Mouse (Mus musculus) neutrophil, adult 83 days (primary cell): Measurements from ENCODE around the gene Olfr830. TPM values are rescaled to one million over a fixed set of nuclear protein-coding genes. Genes with fewer than 3 reads are reported as not detected.

Experiments used
- total RNA-seq, 2 experiments: library from RNA; stranded (reverse); gene quantifications; one replicate each; pipeline ENCODE4 v1.2.4; 2023

Olfr830 gene
- total RNA-seq: not detected

DNA sequence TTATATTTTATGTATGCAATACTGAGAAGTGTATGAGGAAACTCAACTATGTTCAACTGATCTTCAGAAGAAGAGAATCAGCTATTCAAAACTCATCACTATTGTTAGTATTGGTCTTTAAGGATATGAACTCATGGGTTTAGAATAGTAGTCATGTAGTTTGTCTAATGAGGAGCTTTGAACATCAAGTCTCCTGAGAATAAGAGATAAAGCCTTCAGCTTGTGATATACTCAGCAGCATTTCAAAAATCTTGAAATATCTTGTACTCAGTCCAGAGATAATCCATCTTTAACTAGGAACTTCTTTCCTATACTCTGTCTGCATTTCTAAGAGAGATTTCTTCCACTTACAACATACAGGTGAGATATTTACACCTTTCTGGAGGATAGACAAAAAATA, at the start of gene Olfr830:
Olfr830 (plus strand) TSS at position 301 of the 400 bp plus-strand sequence.

GRCm38 (mm10) chr9:18854633-18855032, 19.9 kb upstream of the Olfr830 start, which contains the start of gene Olfr829:
TSS of gene Olfr829 (plus strand) at chr9:18854933.

Other genes with a start within 250 kb of the Olfr830 start
- not detected for gene Muc16, start 200.2 kb upstream of the Olfr830 start, total RNA-seq
- not detected for gene Olfr24, start 110.7 kb upstream of the Olfr830 start, total RNA-seq
- not detected for gene Olfr828, start 55.2 kb upstream of the Olfr830 start, total RNA-seq
- not detected for gene Olfr829, start 19.8 kb upstream of the Olfr830 start, total RNA-seq
- not detected for gene Olfr832, start 62.4 kb downstream of the Olfr830 start, total RNA-seq
- not detected for gene Olfr834, start 113.3 kb downstream of the Olfr830 start, total RNA-seq
- not detected for gene Olfr835, start 158.0 kb downstream of the Olfr830 start, total RNA-seq
- not detected for gene Olfr836, start 245.7 kb downstream of the Olfr830 start, total RNA-seq